Mouse (Mus musculus) neural tube, embryonic 11.5 days (tissue): ENCODE data around the gene Aspdh. TPM values are rescaled to one million over a fixed set of nuclear protein-coding genes. Genes with fewer than 3 reads are reported as not detected.
A peak's percentile ranks its signal among the peaks of the same experiment; 100 is the strongest.

ENCODE experiments used
- ATAC-seq: fragments of 200-750 bp; cut with Nextera tagmentation; 2 replicates; pipeline ENCODE4 v1.8.0; 2017; ENCODE audit warnings: moderate number of reproducible peaks, mild to moderate bottlenecking, moderate TSS enrichment, moderate library complexity; ENCODE audit not compliant: insufficient read depth, low FRiP score, low TSS enrichment
- DNase-seq: peaks from one replicate; pipeline ENCODE4 v3.0.0-alpha.2; 2015; ENCODE audit warnings: low spot score
- H3K27ac ChIP-seq: fragments of 300-500 bp; sonication (generic); 2 replicates; pipeline ENCODE4 v1.5.1; 2014; ENCODE audit warnings: low read depth, mild to moderate bottlenecking, low read length
- H3K27me3 ChIP-seq: fragments of 300-500 bp; sonication (generic); 2 replicates; pipeline ENCODE4 v1.6.1; 2014; ENCODE audit warnings: mild to moderate bottlenecking, low read length, mixed read lengths; ENCODE audit not compliant: control insufficient read depth, insufficient read depth
- H3K36me3 ChIP-seq: fragments of 300-500 bp; sonication (generic); 2 replicates; pipeline ENCODE4 v1.6.1; 2014; ENCODE audit warnings: mild to moderate bottlenecking, low read length, moderate library complexity, mixed read lengths; ENCODE audit not compliant: control insufficient read depth, insufficient read depth
- H3K4me1 ChIP-seq: fragments of 300-500 bp; sonication (generic); 2 replicates; pipeline ENCODE4 v1.6.1; 2014; ENCODE audit warnings: low read length, mixed read lengths; ENCODE audit not compliant: control insufficient read depth, insufficient read depth
- H3K4me2 ChIP-seq: fragments of 300-500 bp; sonication (generic); 2 replicates; pipeline ENCODE4 v1.6.1; 2014; ENCODE audit warnings: low read depth, mild to moderate bottlenecking, moderate library complexity
- H3K4me3 ChIP-seq: fragments of 300-500 bp; sonication (generic); 2 replicates; pipeline ENCODE4 v1.5.1; 2014; ENCODE audit warnings: low read depth, low read length
- H3K9ac ChIP-seq: fragments of 300-500 bp; sonication (generic); 2 replicates; pipeline ENCODE4 v1.6.1; 2014; ENCODE audit warnings: mild to moderate bottlenecking, low read length
- H3K9me3 ChIP-seq: fragments of 300-500 bp; sonication (generic); 2 replicates; pipeline ENCODE4 v1.6.1; 2016; ENCODE audit warnings: low read length; ENCODE audit not compliant: control insufficient read depth
- WGBS: fragments of 180-500 bp; shearing (Covaris S2); extraction: QIAGEN DNeasy Blood & Tissue Kit; methylation state at CpG from one replicate; pipeline ENCODE4 v1.1.7; 2014; 5-methylcytosine and 5-hydroxymethylcytosine counted together
- polyA plus RNA-seq: library from polyadenylated mRNA; unstranded; fragments of >200 nt; fragmentation: Nextera tagmentation; extraction: Ambion mirVana; gene quantifications from 2 replicates; pipeline ENCODE4 v1.2.1, GENCODE M21; 2014

Aspdh gene
- polyA plus RNA-seq, 1 experiment from 2014 or later: 1.2 TPM

DNA sequence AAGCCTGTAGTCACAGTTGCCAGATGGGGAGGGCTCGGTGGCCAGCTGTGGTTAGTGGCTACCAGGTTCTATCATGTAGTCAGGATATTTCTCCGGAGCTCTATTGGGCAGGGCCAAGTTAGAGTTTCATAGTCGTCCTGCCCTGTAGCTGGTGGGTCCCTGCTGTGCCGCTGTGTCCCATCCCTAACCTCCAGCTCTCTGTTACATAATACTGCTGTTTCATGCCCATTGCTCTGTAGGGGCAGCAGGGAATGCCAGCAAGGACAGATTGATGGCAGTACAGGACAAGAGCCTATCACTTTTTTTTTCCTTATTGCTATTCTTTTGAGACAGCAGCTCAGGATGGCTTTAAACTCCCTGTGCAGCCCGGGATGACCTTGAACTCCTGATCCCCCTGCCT lies 29.4 kb upstream of the Aspdh start:
- H3K4me1 ChIP-seq: peaks cover 5% of the 10 kb centered on the region
- WGBS: 70% methylated on average over 5 of the region's 5 CpGs
- no peak overlapping the region for H3K27ac ChIP-seq
- no peaks in the 10 kb centered on the region for H3K9me3 ChIP-seq
- H3K27me3 ChIP-seq: peaks cover 15% of the 10 kb centered on the region; the same call in 1 of the 2 replicates
- no peaks in the 10 kb centered on the region for H3K36me3 ChIP-seq
- H3K9ac ChIP-seq: no peak overlapping the region
- H3K4me2 ChIP-seq: no peak overlapping the region
- ATAC-seq: no peak
- no peak overlapping the region for H3K4me3 ChIP-seq
- no peak for DNase-seq

DNA sequence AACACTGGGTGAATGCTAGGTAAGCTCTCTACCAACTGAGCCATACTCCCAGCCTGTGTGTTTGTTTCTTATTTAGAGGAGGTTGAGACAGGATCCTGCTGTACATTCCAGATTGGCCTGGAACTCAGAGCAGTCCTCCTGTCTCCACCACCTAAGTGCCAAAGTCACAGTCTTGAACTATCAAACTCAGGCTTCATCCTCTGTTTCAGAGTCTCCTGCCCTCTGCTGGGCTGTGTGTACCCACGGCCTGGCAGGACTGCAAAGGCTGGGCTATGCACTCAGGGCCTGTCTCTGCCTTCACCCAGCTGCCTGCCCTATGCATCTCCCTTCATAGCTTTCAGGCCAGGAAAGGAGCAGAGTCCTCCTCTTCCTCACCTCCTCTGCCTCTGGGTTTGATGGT lies 28.9 kb upstream of the Aspdh start:
- DNase-seq (no peak), ATAC-seq (no peak)
- no peak overlapping the region for H3K9ac ChIP-seq
- H3K9me3 ChIP-seq: no peaks in the 10 kb centered on the region
- peaks cover 15% of the 10 kb centered on the region; the same call in 1 of the 2 replicates for H3K27me3 ChIP-seq
- H3K27ac ChIP-seq: no peak overlapping the region
- H3K4me1 ChIP-seq: peaks cover under 1% of the 10 kb centered on the region; the same call in 1 of the 2 replicates
- H3K36me3 ChIP-seq: no peaks in the 10 kb centered on the region
- no peak overlapping the region for H3K4me3 ChIP-seq
- H3K4me2 ChIP-seq: no peak overlapping the region
- WGBS: 28% methylated on average over 1 of the region's 1 CpGs

GRCm38 (mm10) chr7:44437188-44437587 lies 28.0 kb upstream of the Aspdh start:
- WGBS: 95% methylated on average over 1 of the region's 1 CpGs
- Histone ChIP-seq H3K27ac (no peak overlapping the region), H3K27me3 (peaks cover 15% of the 10 kb centered on the region; the same call in 1 of the 2 replicates)

DNA sequence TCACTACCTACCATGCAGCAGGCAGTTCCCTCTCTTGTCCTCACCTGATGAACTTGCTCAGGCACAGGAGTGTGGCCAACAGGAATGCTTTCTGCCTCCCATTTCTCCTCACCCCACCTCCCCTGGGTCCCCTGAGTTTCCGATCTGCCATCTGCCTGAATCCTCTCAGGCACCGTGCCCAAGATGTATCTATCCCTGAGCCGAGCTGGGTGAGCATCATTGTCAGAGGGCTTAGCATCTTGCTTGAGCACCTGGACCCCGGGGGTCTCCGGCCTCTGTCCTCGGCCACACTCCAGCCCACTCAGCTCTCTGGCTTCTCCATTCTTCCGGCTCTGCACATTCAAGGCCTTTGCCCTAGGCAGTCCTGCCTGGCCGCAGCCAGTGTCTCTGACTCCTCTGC lies 27.3 kb upstream of the Aspdh start:
- H3K9ac ChIP-seq: no peak overlapping the region
- H3K4me2 ChIP-seq: no peak overlapping the region
- WGBS: 76% methylated on average over 8 of the region's 8 CpGs
- ATAC-seq: no peak
- H3K36me3 ChIP-seq: no peaks in the 10 kb centered on the region
- DNase-seq: no peak
- H3K27ac ChIP-seq: no peak overlapping the region
- peaks cover 7% of the 10 kb centered on the region; the same call in 1 of the 2 replicates for H3K4me1 ChIP-seq
- H3K27me3 ChIP-seq: peaks cover 18% of the 10 kb centered on the region; the same call in 1 of the 2 replicates
- no peak overlapping the region for H3K4me3 ChIP-seq
- H3K9me3 ChIP-seq: no peaks in the 10 kb centered on the region

More at GRCm38 (mm10) chr7:44437188-44437587, 28.0 kb upstream of the Aspdh start:
- no peak overlapping the region for H3K4me3 ChIP-seq
- H3K9me3 ChIP-seq: no peaks in the 10 kb centered on the region
- peaks cover 5% of the 10 kb centered on the region; the same call in 1 of the 2 replicates for H3K4me1 ChIP-seq
- DNase-seq (no peak), ATAC-seq (no peak)
- H3K9ac ChIP-seq: no peak overlapping the region
- H3K4me2 ChIP-seq: no peak overlapping the region
- no peaks in the 10 kb centered on the region for H3K36me3 ChIP-seq

DNA sequence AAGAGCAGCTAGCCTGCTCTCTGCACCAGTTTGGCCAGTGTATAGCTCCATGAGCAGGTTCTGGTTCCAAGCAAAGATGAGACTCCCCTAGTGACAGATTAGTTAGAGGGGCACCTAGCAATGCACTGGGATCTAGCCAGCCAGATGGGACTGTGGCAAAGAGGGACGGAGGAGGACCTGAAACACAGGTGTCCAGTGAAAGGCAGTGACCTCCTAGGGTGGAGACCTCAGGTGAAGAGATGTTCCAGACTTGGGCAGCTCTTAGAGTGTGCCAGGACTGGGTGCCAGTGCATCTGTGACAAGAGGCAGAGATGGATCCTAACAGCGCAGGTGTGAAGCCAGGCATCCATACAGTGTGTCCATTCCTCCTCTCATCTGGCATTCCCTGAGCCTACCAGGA lies 25.5 kb upstream of the Aspdh start:
- ATAC-seq (no peak), DNase-seq (no peak)
- Histone ChIP-seq H3K9me3 (no peaks in the 10 kb centered on the region), H3K36me3 (no peaks in the 10 kb centered on the region), H3K27me3 (peaks cover 29% of the 10 kb centered on the region), H3K4me1 (peaks cover 15% of the 10 kb centered on the region; the same call in 1 of the 2 replicates), H3K27ac (no peak overlapping the region), H3K4me2 (no peak overlapping the region), H3K9ac (no peak overlapping the region), H3K4me3 (no peak overlapping the region)
- 65% methylated on average over 2 of the region's 2 CpGs for WGBS

DNA sequence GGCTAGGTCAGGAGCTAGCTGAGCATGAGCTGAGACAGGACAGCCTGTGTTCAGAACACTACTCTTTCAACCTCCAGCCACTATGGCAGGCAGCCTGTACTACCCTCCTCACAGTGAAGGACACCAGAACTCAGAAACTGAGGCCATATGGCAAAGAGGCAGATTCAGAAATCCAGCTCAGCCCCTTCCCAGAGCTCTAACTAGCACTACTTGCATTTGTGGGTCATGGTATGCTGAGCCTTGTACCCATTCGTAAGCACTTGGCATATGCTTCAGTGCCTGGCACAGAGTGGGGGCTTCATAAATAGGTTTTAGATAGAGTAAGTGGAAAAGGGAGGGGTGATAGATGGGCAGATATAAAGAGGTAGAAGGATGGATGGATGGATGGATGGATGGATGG lies 24.7 kb upstream of the Aspdh start:
- WGBS: 91% methylated on average over 1 of the region's 1 CpGs
- Histone ChIP-seq H3K27me3 (peaks cover 37% of the 10 kb centered on the region), H3K27ac (no peak overlapping the region), H3K4me1 (peaks cover 21% of the 10 kb centered on the region; the same call in 1 of the 2 replicates), H3K9me3 (no peaks in the 10 kb centered on the region), H3K4me2 (no peak overlapping the region), H3K36me3 (no peaks in the 10 kb centered on the region), H3K9ac (no peak overlapping the region), H3K4me3 (no peak overlapping the region)
- ATAC-seq (no peak), DNase-seq (no peak)

GRCm38 (mm10) chr7:44441180-44441579 lies 24.0 kb upstream of the Aspdh start:
- no peak overlapping the region for H3K9ac ChIP-seq
- H3K36me3 ChIP-seq: no peaks in the 10 kb centered on the region
- DNase-seq: no peak
- H3K4me3 ChIP-seq: no peak overlapping the region
- H3K4me1 ChIP-seq: peaks cover 21% of the 10 kb centered on the region; the same call in 1 of the 2 replicates
- ATAC-seq: no peak
- H3K9me3 ChIP-seq: no peaks in the 10 kb centered on the region
- no peak overlapping the region for H3K27ac ChIP-seq
- no CpG with 5 or more reads among the region's 1 CpGs for WGBS
- peak overlapping the region; percentile 81; the same call in 1 of the 2 replicates for H3K4me2 ChIP-seq
- peaks cover 38% of the 10 kb centered on the region for H3K27me3 ChIP-seq

DNA sequence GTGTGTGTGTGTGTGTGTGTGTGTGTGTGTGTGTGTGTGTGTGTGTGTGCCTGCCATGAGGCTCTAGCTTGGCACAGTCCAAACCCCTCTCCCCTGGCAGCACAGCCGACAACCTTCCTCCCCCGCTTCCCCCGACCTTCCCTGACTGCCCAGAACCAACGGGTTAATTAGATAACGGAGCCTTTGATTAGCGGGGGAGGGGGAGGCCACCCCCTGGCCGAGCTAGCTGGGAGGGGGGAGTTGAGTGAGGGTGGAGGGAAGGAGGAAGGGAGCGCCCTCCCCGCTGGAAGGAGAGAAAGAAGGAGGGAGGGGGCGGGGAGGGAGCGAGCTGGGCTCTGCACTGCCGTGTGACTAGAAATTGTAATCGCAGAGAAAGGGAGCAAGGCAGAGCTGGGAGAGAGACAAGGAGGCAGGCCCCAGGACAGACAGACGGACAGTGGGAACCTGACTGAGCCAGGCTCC lies 23.5 kb upstream of the Aspdh start:
- Histone ChIP-seq H3K4me3 (peak overlapping the region; percentile 54), H3K4me2 (peak overlapping the region; percentile 81), H3K36me3 (no peaks in the 10 kb centered on the region; the same call in 1 of the 2 replicates), H3K9me3 (no peaks in the 10 kb centered on the region), H3K27me3 (peaks cover 42% of the 10 kb centered on the region), H3K27ac (peak overlapping the region; percentile 83), H3K9ac (peak overlapping the region; percentile 93), H3K4me1 (peaks cover 21% of the 10 kb centered on the region; the same call in 1 of the 2 replicates)
- ATAC-seq (peak; percentile 62), DNase-seq (peak; percentile 76)
- WGBS: 2% methylated on average over 14 of the region's 14 CpGs

DNA sequence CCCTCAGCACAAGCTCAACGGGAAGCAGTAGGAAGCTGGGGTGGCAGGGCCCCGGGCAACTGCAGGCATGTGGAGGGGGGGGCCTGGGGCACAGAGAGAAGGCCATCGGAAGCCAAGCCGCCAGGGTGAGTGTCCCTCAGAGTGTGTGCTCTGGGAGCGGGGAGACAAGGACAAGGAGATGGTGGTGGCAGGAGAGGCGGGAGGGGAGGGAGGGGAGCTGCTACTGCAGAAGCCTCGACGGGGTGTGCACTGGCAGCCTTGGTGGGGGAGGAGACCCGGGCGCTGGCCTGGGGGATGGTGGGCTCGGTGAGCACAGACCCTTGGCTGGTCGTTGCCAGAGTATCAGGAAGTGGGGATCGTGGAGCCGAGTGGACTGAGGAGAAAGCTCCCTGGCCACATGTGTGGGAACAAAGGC lies 22.8 kb upstream of the Aspdh start:
- Histone ChIP-seq H3K4me1 (peaks cover 21% of the 10 kb centered on the region; the same call in 1 of the 2 replicates), H3K36me3 (no peaks in the 10 kb centered on the region; the same call in 1 of the 2 replicates), H3K9me3 (no peaks in the 10 kb centered on the region), H3K4me3 (peak overlapping the region; percentile 54), H3K9ac (peak overlapping the region; percentile 93), H3K27ac (peak overlapping the region; percentile 83), H3K4me2 (peak overlapping the region; percentile 81), H3K27me3 (peaks cover 42% of the 10 kb centered on the region)
- WGBS: 1% methylated on average over 9 of the region's 14 CpGs
- DNase-seq: peak; percentile 66
- ATAC-seq: peak; percentile 50
